ENCODE assay signal across 9 mouse cellular contexts in genomic region chr7:44428171-44428950, GRCm38 (mm10). TPM values are rescaled to one million over a fixed set of nuclear protein-coding genes. Genes with fewer than 3 reads are reported as not detected.
A peak's percentile ranks its signal among the peaks of the same experiment; 100 is the strongest.
DNase-seq lines count a peak whose midpoint lies in the region; ATAC-seq and TF ChIP-seq lines count a peak whose summit lies in the region.
"Had no signal": no experiment of that assay in that cellular context is flagged by ENCODE, and none has a peak within 500 bp of the region (broad histone marks: within the 10 kb centered on the region; RNA-seq: fewer than 3 reads in every experiment).

No protein-coding gene starts in this region.

- peak overlapping the region; percentile 91 for H3K4me2 ChIP-seq in heart, embryonic 12.5 days
- peak overlapping the region; percentile 84 for H3K4me2 ChIP-seq in embryonic facial prominence, embryonic 12.5 days (replicated peaks)

- H3K9ac ChIP-seq in heart, embryonic 12.5 days = peak overlapping the region; percentile 35; the same call in 1 of the 2 replicates
- H3K9ac ChIP-seq in ES-E14 (ENCODE audit: insufficient read depth, low read depth, low read length, poor library complexity, severe bottlenecking) = no peak overlapping the region
- H3K9ac ChIP-seq in embryonic facial prominence, embryonic 12.5 days = peak overlapping the region; percentile 75

- no peak for DNase-seq in heart, adult 18-20 months
- no peak for DNase-seq in ES-E14 (ENCODE audit: low read depth, low spot score)
- peak; percentile 82 for DNase-seq in left cerebral cortex, postnatal 4 days
- peak; percentile 82 to 89 for DNase-seq in right cerebral cortex, postnatal 10 days (ENCODE audit: low spot score in 2 of 2)
- DNase-seq in kidney, adult 9 months = no peak

- WGBS in heart, embryonic 12.5 days = 3% methylated on average over 17 of the region's 38 CpGs
- WGBS in embryonic facial prominence, embryonic 12.5 days = 2% methylated on average over 23 of the region's 38 CpGs

- peaks cover 78% of the 10 kb centered on the region for H3K27me3 ChIP-seq in heart, embryonic 12.5 days (replicated peaks)
- peaks cover 69% of the 10 kb centered on the region for H3K27me3 ChIP-seq in embryonic facial prominence, embryonic 12.5 days

- peak overlapping the region; percentile 60 for H3K4me3 ChIP-seq in heart, embryonic 12.5 days
- peak overlapping the region; percentile 18 to 78; a peak in 3 of 4 replicates for H3K4me3 ChIP-seq in ES-E14 (ENCODE audit: insufficient read depth in 1 of 2, low read depth in 1 of 2, low read length in 2 of 2, poor library complexity in 1 of 2, severe bottlenecking in 1 of 2)
- H3K4me3 ChIP-seq in embryonic facial prominence, embryonic 12.5 days = peak overlapping the region; percentile 70

- no peak overlapping the region for H3K27ac ChIP-seq in heart, embryonic 12.5 days (ENCODE audit: poor library complexity, severe bottlenecking)
- H3K27ac ChIP-seq in ES-E14 (ENCODE audit: insufficient read depth, low read depth, low read length, poor library complexity, severe bottlenecking) = no peak overlapping the region
- peak overlapping the region; percentile 46; the same call in 1 of the 2 replicates for H3K27ac ChIP-seq in embryonic facial prominence, embryonic 12.5 days

- H3K9me3 ChIP-seq in heart, embryonic 12.5 days (replicated peaks) = no peaks in the 10 kb centered on the region
- no peaks in the 10 kb centered on the region for H3K9me3 ChIP-seq in ES-E14 (ENCODE audit: control insufficient read depth, insufficient read depth, low read depth, low read length)
- no peaks in the 10 kb centered on the region for H3K9me3 ChIP-seq in embryonic facial prominence, embryonic 12.5 days

- H3K36me3 ChIP-seq in heart, embryonic 12.5 days = no peaks in the 10 kb centered on the region
- H3K36me3 ChIP-seq in ES-E14 (ENCODE audit: control insufficient read depth, insufficient read depth, low read length, poor library complexity, severe bottlenecking) = no peaks in the 10 kb centered on the region
- no peaks in the 10 kb centered on the region for H3K36me3 ChIP-seq in embryonic facial prominence, embryonic 12.5 days

- 0 out of 2 replicates have a peak, but pooled peaks have one; percentile 1 for ATAC-seq in heart, embryonic 12.5 days (ENCODE audit: insufficient number of reproducible peaks, low FRiP score)
- no peak for ATAC-seq in embryonic facial prominence, embryonic 12.5 days (ENCODE audit: insufficient number of reproducible peaks, insufficient read depth, low FRiP score, low TSS enrichment)
- ATAC-seq in megakaryocyte-erythroid progenitor cell, adult 5-6 weeks (replicated peaks; ENCODE audit: low FRiP score, low TSS enrichment, poor library complexity, severe bottlenecking) = no peak

- in situ Hi-C loops in ES-E14 (cut with MboI; ENCODE audit: low sequenced_read_pairs in 2 of 2, unreplicated experiment in 2 of 2) = loop anchor here in 1 of 2 experiments (25.0 kb wide), 1 partner anchor 166 kb away; the partner anchor contains the start of genes Acp4 and Gm15517

- intact Hi-C loops in left cerebral cortex, postnatal 4 days (cut with DNase I) = no loop called here

- peaks cover 18% of the 10 kb centered on the region for H3K4me1 ChIP-seq in heart, embryonic 12.5 days (replicated peaks)
- peaks cover 0 to 14% of the 10 kb centered on the region in 2 experiments; a peak in 1 of 4 replicates for H3K4me1 ChIP-seq in ES-E14 (ENCODE audit: control insufficient read depth in 2 of 2, insufficient read depth in 2 of 2, low read length in 2 of 2, poor library complexity in 1 of 2)
- peaks cover 25% of the 10 kb centered on the region for H3K4me1 ChIP-seq in embryonic facial prominence, embryonic 12.5 days

TF ChIP-seq in ES-E14, 5 proteins besides CTCF, POLR2A, EP300 and RAD21:
- no peak for TF ChIP-seq CHD2 (IDR thresholded peaks at IDR 0.05; ENCODE audit: low read depth, low read length)
- no peak for TF ChIP-seq ZNF384 (IDR thresholded peaks at IDR 0.05; ENCODE audit: low read depth, low read length)
- no peak for TF ChIP-seq ZC3H11A (IDR thresholded peaks at IDR 0.05; ENCODE audit: borderline replicate concordance, low read depth, low read length)
- TF ChIP-seq MAFK (IDR thresholded peaks at IDR 0.05; ENCODE audit: insufficient read depth, low read depth, low read length) = no peak
- TF ChIP-seq HCFC1 (IDR thresholded peaks at IDR 0.05; ENCODE audit: borderline replicate concordance, insufficient read depth, low read length) = no peak
TF ChIP-seq in ES-E14: peak in this region for 0.

RNA-seq across cellular contexts. Expression of gene Lrrc4b, which starts 0.5 kb away (rescaled TPM):
- 2.3 and 2.4 TPM in 2 replicates for polyA plus RNA-seq in heart, embryonic 12.5 days (2016; fragmentation: Nextera tagmentation; extraction: Ambion mirVana)
- total RNA-seq in heart, adult 18-20 months (2021) = 10 to 100 TPM; 31.2 to 66.0 TPM
- 0.18 TPM in 1 of 2 replicates, not detected in the other for total RNA-seq in ES-E14 (2012; rRNA removed)
- 2.3 and 2.6 TPM in 2 replicates for polyA plus RNA-seq in embryonic facial prominence, embryonic 12.5 days (2016; fragmentation: Nextera tagmentation; extraction: Ambion mirVana)
- total RNA-seq in left cerebral cortex, postnatal 4 days (2021) = 100 to 1,000 TPM; 357 to 379 TPM
- not detected in 2 replicates for total RNA-seq in megakaryocyte-erythroid progenitor cell, adult 5-6 weeks (2014; fragmentation: Nextera tagmentation)
- total RNA-seq in megakaryocyte-erythroid progenitor cell, adult 5-6 weeks (2017) = not detected in 2 replicates
- total RNA-seq: neutrophil, adult 5-6 weeks had no signal

RNA-seq across cellular contexts. Expression of gene Aspdh, which starts 36.8 kb away (rescaled TPM):
- polyA plus RNA-seq in heart, embryonic 12.5 days (2016; fragmentation: Nextera tagmentation; extraction: Ambion mirVana) = 0.46 and 1.5 TPM in 2 replicates
- 1 to 10 TPM in 1 of 2 experiments, under 1 TPM in 1; 0.41 to 1.4 TPM for total RNA-seq in heart, adult 18-20 months (2021)
- total RNA-seq in ES-E14 (2012; rRNA removed) = not detected in 2 replicates
- 0.42 and 0.71 TPM in 2 replicates for polyA plus RNA-seq in embryonic facial prominence, embryonic 12.5 days (2016; fragmentation: Nextera tagmentation; extraction: Ambion mirVana)
- total RNA-seq in left cerebral cortex, postnatal 4 days (2021) = 10 to 100 TPM; 20.5 to 24.5 TPM
- not detected in 2 replicates for total RNA-seq in megakaryocyte-erythroid progenitor cell, adult 5-6 weeks (2014; fragmentation: Nextera tagmentation)
- total RNA-seq in megakaryocyte-erythroid progenitor cell, adult 5-6 weeks (2017) = not detected in 2 replicates
- total RNA-seq: neutrophil, adult 5-6 weeks had no signal

RNA-seq across cellular contexts. Expression of gene Josd2, which starts 39.4 kb away (rescaled TPM):
- 141 and 145 TPM in 2 replicates for polyA plus RNA-seq in heart, embryonic 12.5 days (2016; fragmentation: Nextera tagmentation; extraction: Ambion mirVana)
- total RNA-seq in heart, adult 18-20 months (2021) = 100 to 1,000 TPM in 1 of 2 experiments, 10 to 100 TPM in 1; 98.6 to 108 TPM
- total RNA-seq in ES-E14 (2012; rRNA removed) = 18.6 and 18.9 TPM in 2 replicates
- polyA plus RNA-seq in embryonic facial prominence, embryonic 12.5 days (2016; fragmentation: Nextera tagmentation; extraction: Ambion mirVana) = 80.4 and 85.6 TPM in 2 replicates
- 10 to 100 TPM; 31.9 to 32.6 TPM for total RNA-seq in left cerebral cortex, postnatal 4 days (2021)
- 73.4 and 96.5 TPM in 2 replicates for total RNA-seq in megakaryocyte-erythroid progenitor cell, adult 5-6 weeks (2014; fragmentation: Nextera tagmentation)
- 25.0 and 30.6 TPM in 2 replicates for total RNA-seq in megakaryocyte-erythroid progenitor cell, adult 5-6 weeks (2017)

RNA-seq across cellular contexts. Expression of gene 1700008O03Rik, which starts 42.7 kb away (rescaled TPM):
- 0.40 and 0.94 TPM in 2 replicates for polyA plus RNA-seq in heart, embryonic 12.5 days (2016; fragmentation: Nextera tagmentation; extraction: Ambion mirVana)
- under 1 TPM; 0.30 to 0.31 TPM for total RNA-seq in heart, adult 18-20 months (2021)
- 1.4 and 4.8 TPM in 2 replicates for total RNA-seq in ES-E14 (2012; rRNA removed)
- polyA plus RNA-seq in embryonic facial prominence, embryonic 12.5 days (2016; fragmentation: Nextera tagmentation; extraction: Ambion mirVana) = 0.86 and 1.1 TPM in 2 replicates
- total RNA-seq in left cerebral cortex, postnatal 4 days (2021) = 1 to 10 TPM; 1.3 to 2.4 TPM
- not detected in 2 replicates for total RNA-seq in megakaryocyte-erythroid progenitor cell, adult 5-6 weeks (2014; fragmentation: Nextera tagmentation)
- 0.65 TPM in 1 of 2 replicates, not detected in the other for total RNA-seq in megakaryocyte-erythroid progenitor cell, adult 5-6 weeks (2017)
- total RNA-seq: neutrophil, adult 5-6 weeks had no signal

RNA-seq across cellular contexts. Expression of gene Syt3, which starts 44.5 kb away (rescaled TPM):
- polyA plus RNA-seq in heart, embryonic 12.5 days (2016; fragmentation: Nextera tagmentation; extraction: Ambion mirVana) = 0.55 and 0.63 TPM in 2 replicates
- 1 to 10 TPM; 2.3 to 2.9 TPM for total RNA-seq in heart, adult 18-20 months (2021)
- 5.8 and 8.0 TPM in 2 replicates for total RNA-seq in ES-E14 (2012; rRNA removed)
- 2.9 and 3.3 TPM in 2 replicates for polyA plus RNA-seq in embryonic facial prominence, embryonic 12.5 days (2016; fragmentation: Nextera tagmentation; extraction: Ambion mirVana)
- total RNA-seq in left cerebral cortex, postnatal 4 days (2021) = 10 to 100 TPM; 45.1 to 52.4 TPM
- total RNA-seq in megakaryocyte-erythroid progenitor cell, adult 5-6 weeks (2014; fragmentation: Nextera tagmentation) = not detected in 2 replicates
- total RNA-seq in megakaryocyte-erythroid progenitor cell, adult 5-6 weeks (2017) = 0.61 TPM in 1 of 2 replicates, not detected in the other
- total RNA-seq: neutrophil, adult 5-6 weeks had no signal

Comparison
In these comparisons a context has a peak if more than half of its experiments do, and no peak if none do; other contexts are left out.
1. DNase-seq: peak in left cerebral cortex, postnatal 4 days (single experiment) and right cerebral cortex, postnatal 10 days (2 of 2); none in heart, adult 18-20 months (0 of 2), ES-E14 (single experiment) and kidney, adult 9 months (single experiment).
2. RNA of gene Lrrc4b, which starts 0.5 kb away (total RNA-seq): 357 to 379 TPM in left cerebral cortex, postnatal 4 days and 31.2 to 66.0 TPM in heart, adult 18-20 months; 0.18 TPM in ES-E14 and not detected in megakaryocyte-erythroid progenitor cell, adult 5-6 weeks; every median in the first group is over 10 times any median in the second.
3. RNA of gene Aspdh, which starts 36.8 kb away (total RNA-seq): 20.5 to 24.5 TPM in left cerebral cortex, postnatal 4 days; 0.41 to 1.4 TPM in heart, adult 18-20 months, not detected in ES-E14 and not detected in megakaryocyte-erythroid progenitor cell, adult 5-6 weeks; every median in the first group is over 4 times any median in the second.
4. Peak in every context shown above with its lines, with median percentiles within 50 percentile points of each other: H3K4me3 ChIP-seq.